Mouse (Mus musculus) myocyte (in vitro differentiated cells): ENCODE measurements at regions not wholly inside any gene's neighbourhood (a gene's known extent, or its start where the extent isn't known, plus 50 kb on each side); places are given as distances from the start of the nearest gene placed in this dataset.

Source experiments
- H3K27me3 ChIP-seq: one replicate; pipeline ENCODE4 v1.6.1; 2011; ENCODE audit not compliant: control insufficient read depth, insufficient read depth, insufficient read length
- H3K36me3 ChIP-seq: one replicate; pipeline ENCODE4 v1.6.1; 2011; ENCODE audit not compliant: control insufficient read depth, insufficient read depth
- H3K4me2 ChIP-seq: one replicate; pipeline ENCODE4 v1.6.1; 2011; ENCODE audit warnings: low read depth, control low read depth
- H3K4me3 ChIP-seq: one replicate; pipeline ENCODE4 v1.5.1; 2011; ENCODE audit warnings: mild to moderate bottlenecking, control low read depth, moderate library complexity
- H3K79me2 ChIP-seq: one replicate; pipeline ENCODE4 v1.6.1; 2011; ENCODE audit not compliant: control insufficient read depth, insufficient read depth
- H3ac ChIP-seq: one replicate; pipeline ENCODE4 v1.6.1; 2011; ENCODE audit not compliant: control insufficient read depth, insufficient read length
- CEBPB ChIP-seq: IDR thresholded peaks from 2 replicates; pipeline ENCODE4 v1.6.1; 2011; ENCODE audit warnings: mild to moderate bottlenecking, moderate library complexity; ENCODE audit not compliant: poor library complexity, insufficient read depth, severe bottlenecking
- E2F4 ChIP-seq: IDR thresholded peaks from one replicate; pipeline ENCODE4 v1.6.1; 2011; ENCODE audit warnings: mild to moderate bottlenecking, control low read depth, moderate library complexity; ENCODE audit not compliant: insufficient read depth
- MAX ChIP-seq: IDR thresholded peaks from one replicate; pipeline ENCODE4 v1.6.1; 2011; ENCODE audit warnings: low read depth, mild to moderate bottlenecking, control low read depth
- MYOD1 ChIP-seq, 3 experiments: IDR thresholded peaks; one replicate each; pipeline ENCODE4 v1.6.1; 2011; ENCODE audit warnings: control low read depth in 2 of 3, low read depth in 2 of 3, mild to moderate bottlenecking in 2 of 3, moderate library complexity in 1 of 3; ENCODE audit not compliant: insufficient read length in 2 of 3, control insufficient read depth in 1 of 3
- MYOG ChIP-seq, 3 experiments: IDR thresholded peaks; one replicate each; pipeline ENCODE4 v1.6.1; 2011; ENCODE audit warnings: control low read depth in 2 of 3, low read depth in 2 of 3, mild to moderate bottlenecking in 2 of 3; ENCODE audit not compliant: insufficient read length in 2 of 3, control insufficient read depth in 1 of 3, insufficient read depth in 1 of 3
- POLR2A ChIP-seq: IDR thresholded peaks from one replicate; pipeline ENCODE4 v1.6.1; 2011; ENCODE audit warnings: low read depth, mild to moderate bottlenecking, control low read depth, moderate library complexity; ENCODE audit not compliant: insufficient read length
- POLR2AphosphoS2 ChIP-seq: IDR thresholded peaks from one replicate; pipeline ENCODE4 v1.6.1; 2011; ENCODE audit warnings: low read depth, control low read depth; ENCODE audit not compliant: insufficient read length
- REST ChIP-seq: IDR thresholded peaks from one replicate; pipeline ENCODE4 v1.6.1; 2011; ENCODE audit warnings: mild to moderate bottlenecking, control low read depth, moderate library complexity; ENCODE audit not compliant: insufficient read depth, insufficient read length
- SRF ChIP-seq: IDR thresholded peaks from one replicate; pipeline ENCODE4 v1.6.1; 2011; ENCODE audit warnings: low read depth; ENCODE audit not compliant: control insufficient read depth, insufficient read length
- TCF12 ChIP-seq: IDR thresholded peaks from one replicate; pipeline ENCODE4 v1.6.1; 2011; ENCODE audit warnings: mild to moderate bottlenecking, control low read depth; ENCODE audit not compliant: poor library complexity, insufficient read depth, severe bottlenecking
- TCF3 ChIP-seq: IDR thresholded peaks from one replicate; pipeline ENCODE4 v1.6.1; 2011; ENCODE audit warnings: low read depth, control low read depth; ENCODE audit not compliant: insufficient read length
- USF1 ChIP-seq: IDR thresholded peaks from one replicate; pipeline ENCODE4 v1.6.1; 2011; ENCODE audit warnings: low read depth, mild to moderate bottlenecking, control low read depth, moderate library complexity

DNA sequence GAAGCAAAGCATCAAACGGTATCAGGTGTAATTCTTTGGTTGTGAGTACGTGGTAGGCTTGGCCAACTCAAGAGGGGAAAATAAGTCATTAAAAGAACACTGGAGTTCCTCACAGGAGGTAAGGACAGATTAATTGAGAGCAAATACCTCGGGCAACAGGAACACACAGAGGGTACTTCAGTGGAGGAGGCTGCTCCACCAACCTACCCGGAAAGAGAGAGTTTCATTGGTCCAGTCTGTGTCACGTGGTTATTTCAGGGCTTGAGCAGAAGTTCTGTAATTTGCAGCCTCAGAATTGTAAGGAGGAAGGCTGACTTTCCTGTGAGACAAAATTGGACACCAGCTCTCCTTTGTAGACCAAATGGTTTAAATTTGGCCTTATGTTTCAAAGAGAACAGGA, 115.3 kb upstream of the Nrbf2 start:
- H3K36me3 ChIP-seq = no peaks in the 10 kb centered on the region
- H3K4me2 ChIP-seq = no peak overlapping the region
- TF ChIP-seq TCF3 = no peak
- TF ChIP-seq MAX = no peak
- TF ChIP-seq MYOD1 (IDR thresholded peaks at IDR 0.05; ENCODE audit: control insufficient read depth in 1 of 3, insufficient read length in 2 of 3, low read depth in 2 of 3) = no peak
- TF ChIP-seq MYOG (IDR thresholded peaks at IDR 0.05; ENCODE audit: control insufficient read depth in 1 of 3, insufficient read depth in 1 of 3, insufficient read length in 2 of 3, low read depth in 2 of 3) = no peak
- TF ChIP-seq CEBPB = no peak
- TF ChIP-seq POLR2A = no peak
- TF ChIP-seq TCF12 = no peak

GRCm38 (mm10) chr10:67401409-67401808, 116.3 kb upstream of the Nrbf2 start:
- no peak for TF ChIP-seq POLR2AphosphoS2
- TF ChIP-seq MYOD1 (IDR thresholded peaks at IDR 0.05; ENCODE audit: control insufficient read depth in 1 of 3, insufficient read length in 2 of 3, low read depth in 2 of 3) = no peak
- TF ChIP-seq USF1 = no peak
- TF ChIP-seq SRF = no peak
- TF ChIP-seq POLR2A = no peak
- TF ChIP-seq CEBPB = no peak
- no peak for TF ChIP-seq REST
- TF ChIP-seq MYOG (IDR thresholded peaks at IDR 0.05; ENCODE audit: control insufficient read depth in 1 of 3, insufficient read depth in 1 of 3, insufficient read length in 2 of 3, low read depth in 2 of 3) = no peak
- TF ChIP-seq E2F4 = no peak
- H3K4me2 ChIP-seq = no peak overlapping the region
- no peaks in the 10 kb centered on the region for H3K27me3 ChIP-seq
- H3ac ChIP-seq = no peak overlapping the region
- H3K4me3 ChIP-seq = no peak overlapping the region
- no peaks in the 10 kb centered on the region for H3K36me3 ChIP-seq
- no peaks in the 10 kb centered on the region for H3K79me2 ChIP-seq

More for the DNA sequence above, 115.3 kb upstream of the Nrbf2 start:
- H3K4me3 ChIP-seq = no peak overlapping the region
- no peak overlapping the region for H3ac ChIP-seq
- H3K27me3 ChIP-seq = no peaks in the 10 kb centered on the region
- H3K79me2 ChIP-seq = no peaks in the 10 kb centered on the region

DNA sequence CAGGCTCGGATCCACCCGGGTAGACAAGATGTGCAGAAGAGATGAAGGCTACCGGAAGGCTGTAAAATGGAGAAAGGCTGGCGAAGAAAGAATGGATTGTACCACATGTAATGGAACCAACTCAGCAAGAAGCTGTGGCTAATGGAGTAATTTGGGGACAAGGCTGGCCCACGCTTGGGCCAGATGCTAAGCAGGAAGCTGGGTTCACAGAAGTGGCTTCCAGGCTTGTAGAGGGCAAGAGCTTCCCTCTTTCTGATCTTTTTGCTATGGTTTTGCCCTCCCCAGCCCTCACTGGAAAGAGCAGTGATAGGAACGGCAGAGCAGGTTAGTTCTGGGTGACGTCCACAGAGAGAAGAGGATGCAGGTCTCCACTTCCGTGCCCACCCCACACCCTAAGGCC, 117.7 kb upstream of the Egr2 start:
- Histone ChIP-seq H3K36me3 (no peaks in the 10 kb centered on the region), H3K4me2 (no peak overlapping the region)
- TF ChIP-seq TCF12 (no peak), TCF3 (no peak), POLR2A (no peak), MYOD1 (IDR thresholded peaks at IDR 0.05; ENCODE audit: control insufficient read depth in 1 of 3, insufficient read length in 2 of 3, low read depth in 2 of 3) (no peak), CEBPB (no peak), E2F4 (no peak), MAX (no peak), USF1 (no peak), SRF (no peak), MYOG (IDR thresholded peaks at IDR 0.05; ENCODE audit: control insufficient read depth in 1 of 3, insufficient read depth in 1 of 3, insufficient read length in 2 of 3, low read depth in 2 of 3) (no peak)

GRCm38 (mm10) chr10:67420761-67421160, 114.5 kb upstream of the Egr2 start:
- H3K4me3 ChIP-seq = no peak overlapping the region
- TF ChIP-seq USF1 = no peak
- no peak for TF ChIP-seq POLR2AphosphoS2
- TF ChIP-seq E2F4 = no peak
- no peak for TF ChIP-seq POLR2A
- no peak for TF ChIP-seq TCF3
- no peak for TF ChIP-seq MYOD1 (IDR thresholded peaks at IDR 0.05; ENCODE audit: control insufficient read depth in 1 of 3, insufficient read length in 2 of 3, low read depth in 2 of 3)
- TF ChIP-seq MYOG (IDR thresholded peaks at IDR 0.05; ENCODE audit: control insufficient read depth in 1 of 3, insufficient read depth in 1 of 3, insufficient read length in 2 of 3, low read depth in 2 of 3) = no peak
- no peak for TF ChIP-seq REST
- no peak for TF ChIP-seq CEBPB
- no peak for TF ChIP-seq MAX
- no peak for TF ChIP-seq SRF
- no peak for TF ChIP-seq TCF12
- no peak overlapping the region for H3K4me2 ChIP-seq
- H3ac ChIP-seq = no peak overlapping the region
- H3K79me2 ChIP-seq = no peaks in the 10 kb centered on the region
- H3K36me3 ChIP-seq = no peaks in the 10 kb centered on the region
- H3K27me3 ChIP-seq = no peaks in the 10 kb centered on the region

More for the DNA sequence above, 117.7 kb upstream of the Egr2 start:
- Histone ChIP-seq H3K27me3 (no peaks in the 10 kb centered on the region), H3K4me3 (no peak overlapping the region), H3K79me2 (no peaks in the 10 kb centered on the region), H3ac (no peak overlapping the region)

GRCm38 (mm10) chr10:67425407-67425806, 109.9 kb upstream of the Egr2 start:
- TF ChIP-seq POLR2A (no peak), CEBPB (no peak), TCF3 (no peak), POLR2AphosphoS2 (no peak), SRF (no peak), MYOD1 (IDR thresholded peaks at IDR 0.05; ENCODE audit: control insufficient read depth in 1 of 3, insufficient read length in 2 of 3, low read depth in 2 of 3) (no peak), MYOG (IDR thresholded peaks at IDR 0.05; ENCODE audit: control insufficient read depth in 1 of 3, insufficient read depth in 1 of 3, insufficient read length in 2 of 3, low read depth in 2 of 3) (no peak), REST (no peak), TCF12 (no peak), MAX (no peak), E2F4 (no peak), USF1 (no peak)
- H3K27me3 ChIP-seq = no peaks in the 10 kb centered on the region
- no peak overlapping the region for H3K4me2 ChIP-seq
- no peak overlapping the region for H3ac ChIP-seq
- no peaks in the 10 kb centered on the region for H3K79me2 ChIP-seq
- H3K4me3 ChIP-seq = no peak overlapping the region
- H3K36me3 ChIP-seq = no peaks in the 10 kb centered on the region
